Mouse (Mus musculus) cerebellum, adult 11-12 months (tissue): ENCODE measurements around the gene Ms4a6b.
"Not testable (repeated sequence)": the region's sequence is repeated elsewhere in the genome, so short reads cannot be mapped to it uniquely, and the experiment has no call there.

ENCODE experiments used
- DNase-seq: peaks from one replicate; pipeline ENCODE4 v3.0.0; 2022

Gene Ms4a6b

DNA sequence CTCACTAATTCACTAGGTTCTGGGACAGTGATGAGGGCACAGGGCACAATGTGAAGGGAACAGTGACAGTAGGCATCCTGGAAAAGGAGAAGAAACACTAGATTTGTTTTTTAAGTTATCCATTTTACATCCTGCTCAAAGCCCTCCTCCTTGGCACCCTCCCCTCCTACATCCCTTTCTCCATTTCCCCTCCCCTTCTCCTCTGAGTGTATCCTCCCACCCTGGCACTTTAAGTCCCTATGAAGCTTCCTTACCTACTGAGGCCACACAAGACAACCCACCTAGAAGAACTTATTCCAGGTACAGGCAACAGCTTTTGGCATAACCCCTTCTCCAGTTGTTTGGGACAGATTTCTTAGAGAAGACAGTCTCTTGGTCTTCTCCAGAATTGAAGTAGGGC, at the start of gene Ms4a6b:
TSS of gene Ms4a6b (plus strand) at position 267 of the 400 bp plus-strand sequence.
- no peak for DNase-seq

DNA sequence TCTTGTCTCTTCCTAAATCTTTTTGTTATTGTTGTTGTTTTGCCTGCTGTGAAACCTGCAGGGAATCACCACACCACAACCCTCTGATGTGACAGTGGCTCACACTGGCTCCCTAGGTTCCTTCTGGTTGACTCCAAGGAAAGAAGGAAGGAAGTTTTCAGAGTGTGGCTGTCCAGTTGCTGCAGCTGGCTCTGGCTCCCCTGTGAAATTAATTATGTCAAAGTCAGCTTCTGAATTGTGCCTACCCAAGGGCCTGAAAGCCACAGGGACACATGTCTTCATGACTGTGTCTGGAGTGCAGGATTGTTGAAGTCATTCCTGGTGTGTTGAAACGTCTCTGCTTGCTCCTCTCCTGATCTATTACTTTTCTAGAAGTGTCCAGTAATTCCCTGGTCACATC, 48.0 kb upstream of the Ms4a6b start:
- DNase-seq, result not testable (repeated sequence)

DNA sequence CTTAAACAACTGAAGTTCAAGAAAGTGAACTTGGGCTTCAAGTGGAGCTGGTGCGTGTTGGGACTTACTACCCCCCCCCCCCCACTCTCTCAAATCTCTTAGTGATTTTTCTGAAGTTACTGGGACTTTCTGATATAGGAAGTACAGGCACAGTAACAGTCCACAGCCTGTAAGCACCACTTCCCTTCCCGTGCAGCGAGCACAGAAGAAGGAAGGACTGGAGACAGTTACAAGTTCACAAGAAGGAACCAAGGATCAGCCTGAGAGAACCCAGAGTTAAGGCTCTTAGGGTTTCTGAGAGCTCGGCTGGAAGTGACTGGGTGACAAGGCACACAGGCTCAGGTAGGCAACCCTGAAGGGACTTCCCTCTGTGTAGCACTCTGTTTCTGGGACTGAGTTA, 47.1 kb upstream of the Ms4a6b start, which contains the start of gene Ms4a6c:
TSS of gene Ms4a6c (plus strand) at position 152 of the 400 bp plus-strand sequence.
- DNase-seq, result not testable (repeated sequence)

DNA sequence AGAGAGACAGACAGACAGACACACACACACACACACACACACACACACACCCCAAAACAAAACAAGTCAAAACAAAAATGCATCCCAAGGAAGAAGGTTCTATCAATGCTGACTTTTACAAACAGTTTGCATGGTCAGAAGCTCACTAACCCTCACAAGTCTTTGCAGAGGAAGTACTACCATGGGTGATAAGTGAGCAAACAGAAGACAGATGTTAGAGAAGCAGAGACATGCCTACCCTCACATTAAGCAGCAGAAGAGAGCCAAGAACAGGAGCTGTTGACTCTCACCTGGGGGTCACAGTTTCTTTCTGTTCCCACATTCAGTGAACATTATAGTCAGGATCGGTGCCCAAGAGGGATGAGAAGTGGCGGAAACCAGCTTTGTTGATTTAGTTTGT, 36.6 kb upstream of the Ms4a6b start:
- DNase-seq, result no peak

DNA sequence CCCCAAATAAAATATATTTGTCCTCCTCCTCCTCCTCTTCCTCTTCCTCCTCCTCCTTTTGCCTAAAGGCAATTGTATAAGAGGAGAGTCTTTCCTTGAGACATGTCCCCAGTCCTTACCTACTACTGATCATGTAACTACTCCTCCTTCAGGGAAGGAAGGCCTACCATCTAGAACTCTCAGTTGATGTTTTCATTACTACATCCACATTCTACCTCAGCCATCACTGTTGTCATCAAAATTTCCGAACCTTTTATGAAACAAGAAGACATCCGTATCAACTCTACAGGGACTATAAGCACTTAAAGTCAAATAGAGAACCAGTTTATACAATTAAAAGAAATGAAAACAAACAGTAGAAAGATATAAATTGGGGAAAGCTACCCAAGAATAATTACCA, 33.6 kb upstream of the Ms4a6b start:
- no peak for DNase-seq

DNA sequence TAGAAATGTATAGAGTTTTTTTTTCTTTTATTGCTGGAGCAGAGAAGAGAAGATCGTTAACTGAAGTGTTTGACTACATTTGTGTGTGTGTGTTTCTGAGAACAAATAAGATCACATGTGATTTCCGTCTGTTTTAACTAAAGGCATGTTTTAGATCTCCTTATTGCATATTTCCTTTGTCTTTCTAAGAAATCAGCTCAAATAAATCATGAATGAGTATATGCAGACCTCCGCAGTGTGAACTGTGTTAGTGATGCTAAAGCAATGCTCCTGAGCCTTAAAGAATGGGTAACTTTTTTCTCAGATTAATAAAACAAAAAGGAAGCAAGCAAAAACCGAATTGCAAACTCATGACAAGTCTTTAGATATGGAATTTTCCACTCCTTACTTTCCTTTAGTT, 32.4 kb upstream of the Ms4a6b start:
- DNase-seq, result no peak

DNA sequence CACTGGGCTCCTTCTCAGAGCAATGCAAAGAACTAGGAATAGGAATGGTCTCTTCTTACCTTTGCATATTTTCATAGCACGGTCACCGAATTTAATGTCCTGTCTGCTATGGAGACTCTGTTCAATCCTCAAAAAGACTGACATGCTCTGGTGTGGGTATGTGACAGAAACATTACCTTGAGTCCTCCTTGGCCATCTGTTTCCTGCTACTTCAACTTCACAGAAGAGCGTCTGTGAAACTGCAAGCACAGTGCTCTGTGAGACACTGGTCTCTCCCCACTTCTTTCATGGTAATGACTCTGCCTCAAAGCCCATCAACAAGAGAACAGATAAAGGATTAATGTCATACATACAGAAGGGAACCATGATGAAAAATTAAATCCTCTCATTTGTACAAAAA, 31.9 kb upstream of the Ms4a6b start:
- DNase-seq, result no peak

DNA sequence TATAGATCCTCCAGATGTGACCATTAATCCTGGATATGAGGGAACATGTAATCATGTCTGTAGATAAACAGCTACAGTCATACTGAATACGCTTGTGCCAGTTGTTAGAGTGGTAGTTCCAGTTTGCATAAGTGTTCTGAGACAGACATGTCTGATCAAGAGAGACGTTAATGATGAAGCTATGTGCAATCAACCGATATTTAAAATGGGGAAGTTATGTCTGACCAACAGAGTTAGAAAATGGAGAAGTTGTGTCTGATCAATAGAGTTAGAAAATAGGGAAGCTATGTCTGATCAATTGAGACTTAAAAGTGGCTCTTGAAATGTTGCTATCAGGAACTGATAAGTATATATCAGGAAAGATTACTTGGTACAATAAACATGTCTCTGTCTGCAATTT, 31.0 kb upstream of the Ms4a6b start:
- DNase-seq, result no peak

DNA sequence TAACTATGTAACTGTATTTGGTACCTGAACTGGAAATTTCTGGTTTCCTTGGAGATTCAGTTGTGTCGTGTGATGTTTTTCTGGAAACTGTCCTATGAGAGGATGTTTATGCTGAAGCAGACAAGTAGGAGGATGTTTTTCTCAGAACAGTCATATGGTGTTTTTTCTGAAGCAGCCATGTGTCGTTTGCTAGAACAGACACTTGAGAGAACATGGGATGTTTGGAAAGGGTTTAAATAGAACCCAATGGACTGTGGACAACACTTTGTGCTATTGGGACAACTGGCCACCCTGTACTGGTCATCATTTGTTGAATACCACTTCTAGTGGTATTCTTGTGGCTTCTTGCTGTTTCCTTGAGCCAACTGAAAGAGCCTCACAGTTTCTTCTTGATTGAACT, 30.6 kb upstream of the Ms4a6b start, which contains the start of gene Gm8369:
TSS of gene Gm8369 (plus strand) at position 193 of the 400 bp plus-strand sequence.
- no peak for DNase-seq

DNA sequence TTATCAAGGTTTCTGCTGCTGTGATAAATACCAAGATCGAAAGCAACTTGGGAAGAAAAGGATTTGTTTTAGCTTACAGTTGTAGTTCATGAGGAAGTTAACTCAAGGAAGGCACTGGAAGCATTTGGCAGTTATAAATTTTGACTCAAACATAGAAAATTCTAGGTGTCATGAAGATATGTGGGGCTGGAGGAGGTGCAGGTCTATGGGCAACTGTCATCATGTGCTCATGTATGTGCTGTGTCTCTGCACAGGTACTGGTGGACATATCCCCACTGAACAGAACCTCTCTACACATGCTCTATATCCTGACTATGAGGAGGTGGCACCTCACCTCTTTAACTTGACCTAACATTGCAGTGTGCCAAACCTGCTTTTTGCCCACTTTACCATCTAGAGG, 29.7 kb upstream of the Ms4a6b start:
- no peak for DNase-seq

DNA sequence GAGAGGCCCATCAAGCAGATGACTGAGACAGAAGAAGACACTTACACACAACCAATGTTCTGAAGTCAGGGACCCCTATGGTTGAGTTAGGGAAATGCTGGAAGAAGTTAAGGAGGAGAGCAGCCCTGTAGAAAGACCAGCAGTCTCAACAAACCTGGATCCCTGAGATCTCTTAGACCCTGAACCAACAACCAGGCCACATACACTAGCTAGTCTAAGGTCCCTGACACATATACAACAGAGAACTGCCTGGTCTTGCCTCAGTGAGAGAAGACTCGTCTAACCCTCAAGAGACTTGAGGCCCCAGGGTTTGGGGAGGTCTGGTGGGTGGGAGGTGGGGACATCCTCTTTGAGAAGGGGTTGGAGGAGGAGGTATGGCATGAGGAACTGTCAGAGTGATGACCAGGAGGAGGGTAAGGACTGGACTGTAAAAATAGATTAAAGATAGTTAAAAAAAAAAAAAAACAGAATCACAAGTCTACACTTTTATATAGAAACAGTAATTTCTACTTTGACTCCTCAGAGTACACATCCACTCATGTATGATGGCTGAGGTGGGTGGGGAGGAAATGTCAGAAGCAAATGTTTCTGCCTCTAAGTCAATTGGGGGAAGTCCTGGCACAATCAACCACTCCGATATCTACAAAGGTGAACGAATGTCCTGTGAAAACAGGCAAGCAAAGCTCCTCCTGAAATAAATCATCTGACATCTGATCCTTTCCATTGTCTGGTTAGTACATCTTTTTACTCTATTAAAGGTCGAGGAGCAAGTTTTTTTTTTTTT, 24.7 kb upstream of the Ms4a6b start:
- DNase-seq, result no peak

DNA sequence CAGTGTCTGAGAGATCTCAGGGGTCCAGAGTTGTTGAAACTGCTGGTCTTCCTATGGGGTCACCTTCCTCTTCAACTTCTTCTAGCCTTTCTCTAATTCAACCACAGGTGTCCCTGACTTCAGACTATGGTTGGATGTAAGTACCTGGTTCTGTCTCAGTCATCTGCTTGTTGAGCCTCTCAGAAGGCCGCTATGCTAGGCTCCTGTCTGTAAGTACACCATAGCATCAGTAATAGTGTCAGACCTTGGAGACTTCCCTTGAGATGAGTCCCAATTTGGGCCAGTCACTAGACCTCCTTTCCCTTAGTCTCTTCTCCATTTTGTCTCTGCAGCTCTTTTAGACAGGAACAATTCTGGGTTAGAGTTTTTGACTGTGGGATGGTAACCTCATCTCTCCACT, 23.6 kb upstream of the Ms4a6b start:
- no peak for DNase-seq

DNA sequence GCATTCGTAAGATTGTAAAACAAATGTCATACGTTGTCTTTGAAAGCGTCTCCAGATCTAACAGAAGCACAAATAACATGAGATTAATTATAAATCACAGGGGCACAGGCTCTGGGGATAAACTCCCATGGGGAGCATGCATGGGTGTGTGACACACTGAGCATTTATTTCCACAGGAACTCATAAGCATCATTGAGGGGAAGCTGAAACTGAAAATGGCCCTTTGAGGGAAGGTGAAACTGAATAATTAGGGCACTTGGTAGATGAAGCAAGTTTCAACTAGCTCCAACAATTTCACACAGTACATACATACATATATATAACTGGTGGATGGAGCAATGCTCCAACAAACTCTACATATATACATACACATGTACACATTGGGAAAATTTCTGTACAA, 21.8 kb upstream of the Ms4a6b start:
- no peak for DNase-seq

DNA sequence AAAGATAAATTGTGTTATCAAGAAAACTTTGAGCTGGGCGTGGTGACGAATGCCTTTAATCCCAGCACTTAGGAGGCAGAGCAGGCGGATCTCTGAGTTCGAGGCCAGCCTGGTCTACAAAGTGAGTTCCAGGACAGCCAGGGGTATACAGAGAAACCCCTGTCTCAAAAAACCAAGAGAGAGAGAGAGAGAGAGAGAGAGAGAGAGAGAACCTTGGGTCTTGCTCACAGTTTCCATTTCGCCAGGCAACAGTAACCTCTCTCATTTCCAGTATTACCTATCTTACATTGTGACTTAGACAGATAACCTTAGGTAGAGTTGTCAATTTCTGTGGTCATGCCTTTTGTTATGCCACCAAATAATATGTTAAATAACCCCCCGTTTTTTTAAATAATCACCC, 20.0 kb upstream of the Ms4a6b start:
- no peak for DNase-seq

DNA sequence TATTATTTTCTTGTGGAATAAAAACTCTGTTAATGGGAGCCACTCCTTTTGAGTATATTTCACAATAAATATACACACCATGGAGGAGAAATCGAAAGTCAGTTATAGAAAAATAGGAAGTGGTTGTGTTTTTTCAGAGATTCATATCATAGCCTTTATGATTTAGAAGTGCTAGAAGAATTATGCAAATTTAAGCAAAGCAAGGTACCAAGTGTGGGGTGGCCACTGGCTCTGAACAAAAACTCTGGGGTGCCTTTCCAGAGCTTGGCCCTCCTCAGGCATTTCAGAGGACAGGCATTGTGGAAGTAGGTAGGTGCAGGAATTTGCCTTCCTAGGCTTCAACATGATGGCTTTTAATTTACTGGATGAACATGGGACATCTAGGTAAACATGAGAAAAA, 19.0 kb upstream of the Ms4a6b start:
- not testable (repeated sequence) for DNase-seq

DNA sequence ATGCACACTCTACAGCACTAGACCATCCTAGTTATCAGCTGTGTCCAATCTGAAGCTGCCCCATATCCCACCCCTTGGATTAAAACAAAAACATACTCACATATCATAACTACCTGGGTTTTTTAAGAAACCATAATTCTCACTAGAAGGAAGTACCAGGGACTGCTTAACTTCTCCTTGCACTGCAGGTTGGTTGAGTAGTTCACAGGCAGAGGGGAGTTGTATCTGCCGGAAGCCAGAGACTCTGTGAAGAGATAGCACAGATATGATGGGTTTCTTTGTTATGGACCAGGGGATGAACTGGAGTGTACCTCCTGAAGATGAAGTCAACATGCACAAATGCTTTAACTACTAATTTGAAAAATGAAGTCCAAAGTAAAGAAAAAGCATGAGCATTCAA, 15.5 kb upstream of the Ms4a6b start:
- no peak for DNase-seq

DNA sequence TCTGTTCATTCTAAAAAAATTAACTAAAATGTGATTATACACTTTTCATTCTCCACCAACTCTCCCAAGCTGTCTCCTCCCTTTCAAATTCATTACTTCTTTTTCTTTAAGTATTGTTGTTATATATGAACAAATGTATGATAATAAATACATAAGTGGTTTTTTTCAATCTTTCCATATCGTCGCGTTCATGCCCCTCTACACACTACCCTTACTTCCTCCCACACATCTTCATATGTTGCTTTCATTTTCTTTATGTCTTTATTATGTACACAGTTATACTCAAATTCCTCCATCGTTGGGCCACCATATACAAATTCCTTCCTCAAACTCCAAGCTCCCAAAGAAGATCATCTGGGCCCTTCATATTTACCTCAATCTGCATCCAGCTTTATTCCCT, 15.0 kb upstream of the Ms4a6b start:
- no peak for DNase-seq

DNA sequence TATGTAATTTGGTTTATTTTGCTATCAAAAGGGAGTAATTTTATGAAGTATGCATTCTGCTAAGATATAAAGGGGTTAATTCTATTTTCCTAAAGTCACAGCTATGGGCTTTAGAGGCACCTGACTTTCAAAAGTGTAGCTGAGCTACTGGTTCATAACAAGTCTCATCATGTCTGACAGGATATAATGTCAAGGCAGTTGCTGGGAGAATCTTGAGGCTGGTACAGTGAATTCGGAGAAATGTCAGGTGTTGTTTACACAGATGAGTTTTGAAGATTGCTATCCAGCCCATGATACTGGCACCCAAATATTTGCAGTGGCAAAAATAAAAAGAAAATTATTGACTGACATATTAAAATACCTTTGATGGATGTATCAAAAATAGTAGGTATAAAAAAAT, 11.5 kb upstream of the Ms4a6b start:
- DNase-seq, result no peak

DNA sequence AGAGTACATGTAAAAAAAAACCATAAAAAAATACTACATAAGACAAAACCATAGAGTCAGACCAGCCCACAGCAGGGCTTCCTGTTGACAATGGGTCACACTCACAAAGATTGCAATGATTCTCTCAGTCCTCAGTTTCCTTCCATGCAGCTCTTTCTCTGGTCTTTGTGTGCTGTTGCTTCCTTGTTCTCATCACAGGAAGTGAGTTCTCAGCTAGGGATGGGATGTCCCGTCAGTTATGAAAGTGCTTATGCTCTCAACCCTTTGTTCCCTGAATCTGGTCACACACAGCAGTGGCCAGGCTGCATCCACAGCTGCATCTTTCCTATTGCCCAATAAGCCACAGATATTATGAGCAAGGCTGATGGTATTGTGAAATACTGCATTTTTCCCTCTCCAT, 2.9 kb upstream of the Ms4a6b start:
- no peak for DNase-seq

DNA sequence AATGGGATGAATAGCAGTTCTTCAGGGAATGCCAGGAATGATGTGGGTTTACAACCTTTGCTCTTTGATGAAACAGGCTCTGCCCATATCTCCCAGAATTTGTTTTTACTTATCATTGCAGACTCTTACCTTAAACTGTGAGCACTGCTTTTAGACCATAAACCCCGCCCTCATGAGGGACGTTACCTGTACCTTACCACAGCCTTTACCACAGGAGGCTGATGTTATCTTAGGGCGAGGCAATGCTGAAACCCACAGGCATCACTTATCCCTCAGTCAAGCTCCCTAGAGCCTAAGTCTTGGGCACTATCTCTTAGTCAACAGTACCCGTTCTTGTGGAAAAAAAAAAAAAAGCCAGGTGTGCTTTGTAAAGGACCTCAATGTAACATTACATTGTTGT, 533 bp downstream of the Ms4a6b start:
- no peak for DNase-seq

DNA sequence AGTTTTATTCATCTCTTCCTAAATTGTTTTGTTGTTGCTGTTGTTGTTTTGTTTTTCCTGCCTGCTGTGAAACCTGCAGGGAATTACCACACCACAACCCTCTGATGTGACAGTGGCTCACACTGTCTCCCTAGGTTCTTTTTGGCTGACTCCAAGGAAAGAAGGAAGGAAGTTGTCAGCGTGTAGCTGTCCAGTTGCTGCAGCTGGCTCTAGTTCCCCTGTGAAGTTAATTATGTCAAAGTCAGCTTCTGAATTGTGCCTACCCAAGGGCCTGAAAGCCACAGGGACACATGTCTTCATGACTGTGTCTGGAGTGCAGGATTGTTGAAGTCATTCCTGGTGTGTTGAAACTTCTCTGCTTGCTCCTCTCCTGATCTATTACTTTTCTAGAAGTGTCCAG, 1.1 kb downstream of the Ms4a6b start:
- not testable (repeated sequence) for DNase-seq

DNA sequence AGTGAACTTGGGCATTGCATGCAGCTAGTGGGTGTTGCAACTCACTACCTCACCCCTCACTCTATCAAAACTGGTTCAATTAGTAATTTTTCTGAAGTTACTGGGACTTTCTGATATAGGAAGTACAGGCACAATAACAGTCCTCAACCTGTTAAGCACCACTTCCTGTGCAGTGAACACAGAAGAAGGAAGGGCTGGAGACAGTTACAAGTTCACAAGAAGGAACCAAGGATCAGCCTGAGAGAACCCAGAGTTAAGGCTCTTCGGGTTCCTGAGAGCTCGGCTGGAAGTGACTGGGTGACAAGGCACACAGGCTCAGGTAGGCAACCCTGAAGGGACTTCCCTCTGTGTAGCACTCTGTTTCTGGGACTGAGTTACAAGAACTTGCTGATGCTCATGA, 2.0 kb downstream of the Ms4a6b start:
- not testable (repeated sequence) for DNase-seq

DNA sequence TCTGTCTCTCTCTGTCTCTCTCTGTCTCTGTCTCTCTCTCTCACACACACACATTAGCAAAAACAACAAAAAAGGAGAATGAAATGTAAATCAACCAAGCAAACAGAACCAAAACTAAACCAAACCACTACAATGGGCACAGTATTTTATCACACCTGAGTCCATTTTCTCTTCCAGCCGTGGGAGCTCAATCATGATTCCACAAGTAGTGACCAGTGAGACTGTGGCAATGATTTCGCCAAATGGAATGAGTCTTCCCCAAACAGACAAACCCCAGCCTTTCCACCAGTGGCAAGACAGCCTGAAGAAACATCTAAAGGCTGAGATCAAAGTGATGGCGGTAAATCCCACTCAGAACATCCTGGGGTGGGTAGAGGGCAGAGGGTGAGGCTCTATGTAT, 3.8 kb downstream of the Ms4a6b start:
- DNase-seq, result no peak

DNA sequence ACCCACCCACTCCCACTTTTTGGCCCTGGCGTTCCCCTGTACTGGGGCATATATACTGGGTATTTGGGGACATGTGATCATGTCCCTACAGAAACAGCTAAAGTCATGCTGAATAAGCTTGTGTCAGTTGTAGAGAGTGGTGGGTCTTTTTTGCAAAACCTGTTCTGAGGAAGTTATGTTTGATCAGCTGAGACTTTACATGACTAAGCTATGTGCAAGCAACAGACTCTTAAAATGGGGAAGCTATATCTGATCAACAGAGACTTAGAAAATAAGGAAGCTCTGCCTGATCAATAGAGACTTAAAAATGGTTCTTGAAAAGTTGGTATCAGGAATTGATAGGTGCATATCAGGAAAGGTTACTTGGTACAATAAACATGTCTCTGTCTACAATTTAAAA, 17.1 kb downstream of the Ms4a6b start:
- no peak for DNase-seq

DNA sequence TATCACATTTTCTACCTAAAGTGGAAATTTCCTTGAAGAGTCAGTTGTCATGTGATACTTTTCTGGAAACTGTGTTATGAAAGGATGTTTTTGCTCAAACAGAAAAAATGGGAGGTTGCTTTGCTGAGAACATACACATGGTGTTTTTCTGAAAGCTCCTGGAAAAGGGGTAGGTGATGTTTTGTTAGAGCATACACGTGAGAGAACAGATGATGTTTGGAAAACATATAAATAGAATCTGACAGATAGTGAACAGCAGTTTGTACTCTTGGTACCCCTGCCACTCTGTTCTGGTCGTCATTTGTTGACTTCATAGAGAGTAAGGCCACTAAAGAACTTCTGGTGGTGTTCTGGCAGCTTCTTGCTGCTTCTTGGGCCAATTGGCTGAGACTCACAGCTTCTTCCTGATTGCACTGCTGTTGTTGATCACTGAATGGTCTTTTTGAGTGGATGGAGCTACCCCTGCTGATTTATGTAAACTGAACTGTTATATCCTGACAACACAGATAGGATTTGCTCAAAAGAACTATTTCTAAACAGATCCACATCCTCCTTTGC, 17.7 kb downstream of the Ms4a6b start:
- DNase-seq, result no peak
